Mouse (Mus musculus): ENCODE measurements around the gene Tst. TPM values are rescaled to one million over a fixed set of nuclear protein-coding genes. Genes with fewer than 3 reads are reported as not detected.

Gene Tst
- total RNA-seq, 4 experiments from 2014 or later, result 19.1 to 25.8 (median 22.3) TPM

Other genes starting within 250 kb of the Tst start
- 10 to 100 TPM in 3 of 4 experiments, 1 to 10 TPM in 1; 9.0 to 16.1 (median 12.5) TPM for gene Ift27, start 231.8 kb downstream of the Tst start, total RNA-seq (2022)
- gene Pvalb, start 199.5 kb downstream of the Tst start, total RNA-seq (2022), result over 10,000 TPM; 12,380 to 17,080 (median 15,669) TPM
- under 1 TPM in 3 of 4 experiments, not detected in 1; 0.24 to 0.94 (median 0.74) TPM for gene Ncf4, start 161.1 kb downstream of the Tst start, total RNA-seq (2022)
- gene Csf2rb2, start 100.2 kb downstream of the Tst start, total RNA-seq (2022), result under 1 TPM; 0.39 to 0.56 (median 0.43) TPM
- under 1 TPM; 0.41 to 0.99 (median 0.81) TPM for gene Csf2rb, start 80.2 kb downstream of the Tst start, total RNA-seq (2022)
- gene Tex33, start 10.0 kb downstream of the Tst start, total RNA-seq (2022), result not detected
- gene Mpst, start 509 bp upstream of the Tst start, total RNA-seq (2022), result 10 to 100 TPM; 58.9 to 65.3 (median 59.7) TPM
- gene Kctd17, start 22.7 kb upstream of the Tst start, total RNA-seq (2022), result 10 to 100 TPM in 1 of 4 experiments, 1 to 10 TPM in 3; 5.9 to 10.3 (median 8.2) TPM
- under 1 TPM in 1 of 4 experiments, not detected in 3; 0.11 TPM for gene Tmprss6, start 62.7 kb upstream of the Tst start, total RNA-seq (2022)
- not detected for gene Il2rb, start 89.4 kb upstream of the Tst start, total RNA-seq (2022)
- 1 to 10 TPM in 3 of 4 experiments, under 1 TPM in 1; 0.82 to 2.9 (median 1.6) TPM for gene C1qtnf6, start 125.5 kb upstream of the Tst start, total RNA-seq (2022)
- gene Sstr3, start 138.8 kb upstream of the Tst start, total RNA-seq (2022), result not detected
- 1 to 10 TPM in 2 of 4 experiments, not detected in 2; 1.1 to 1.3 TPM for gene Rac2, start 166.9 kb upstream of the Tst start, total RNA-seq (2022)
- 1 to 10 TPM in 2 of 4 experiments, under 1 TPM in 2; 0.80 to 1.9 (median 1.1) TPM for gene Cyth4, start 191.1 kb upstream of the Tst start, total RNA-seq (2022)